Mouse (Mus musculus): ENCODE data around the gene Ltc4s.
A peak's percentile ranks its signal among the peaks of the same experiment; 100 is the strongest.

The Ltc4s gene

GRCm38 (mm10) chr11:50238324-50238723 lies at the start of gene Ltc4s:
Ltc4s (minus strand) TSS chr11:50238616.
- no peak for ATAC-seq (ENCODE audit: insufficient number of reproducible peaks, low FRiP score, low TSS enrichment)

DNA sequence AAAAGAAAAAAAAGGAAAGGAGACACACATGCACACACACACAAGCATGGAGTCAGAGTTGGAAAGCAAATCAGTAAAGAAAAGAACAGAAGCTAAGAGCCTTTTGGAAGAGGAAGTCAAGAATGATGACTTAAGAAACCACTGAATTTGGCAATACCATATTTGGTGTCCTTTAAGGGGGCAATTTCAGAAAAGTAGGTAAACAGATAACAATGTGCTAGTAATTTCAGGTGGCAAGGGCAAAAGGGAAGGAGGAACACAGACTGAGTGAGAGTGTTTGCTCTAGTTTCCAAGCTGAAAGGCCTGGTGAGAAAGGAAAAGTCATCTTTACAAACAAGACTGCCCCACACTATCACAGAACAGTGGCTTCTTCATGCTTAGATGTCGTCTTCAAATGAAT lies 48.0 kb upstream of the Ltc4s start:
- no peak for ATAC-seq (ENCODE audit: insufficient number of reproducible peaks, low FRiP score, low TSS enrichment)

GRCm38 (mm10) chr11:50285696-50286095 lies 47.3 kb upstream of the Ltc4s start:
- ATAC-seq (ENCODE audit: insufficient number of reproducible peaks, low FRiP score, low TSS enrichment): no peak

- no peak for ATAC-seq (ENCODE audit: insufficient number of reproducible peaks, low FRiP score, low TSS enrichment)
These were observed 46.8 kb upstream of the Ltc4s start for GRCm38 (mm10) chr11:50285263-50285662.

DNA sequence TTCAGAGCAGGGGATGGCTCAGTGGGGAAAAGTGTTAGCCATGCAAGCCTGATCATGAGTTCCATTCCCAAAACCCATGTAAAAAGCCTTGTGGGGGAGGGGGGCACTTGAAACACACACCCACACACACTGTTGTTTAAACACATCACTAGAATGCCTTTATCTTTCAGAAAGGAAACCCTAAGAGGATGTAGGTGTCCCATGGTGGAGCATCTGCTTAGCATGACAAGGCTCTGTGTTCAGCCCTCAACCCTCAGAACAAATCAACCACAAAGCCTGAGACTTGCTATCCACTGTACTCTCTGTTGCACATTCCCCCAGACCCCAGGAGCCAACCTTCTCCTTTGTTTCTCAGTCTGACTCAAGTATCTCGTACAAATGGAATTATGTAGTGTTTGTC lies 41.6 kb upstream of the Ltc4s start:
- ATAC-seq (ENCODE audit: insufficient number of reproducible peaks, low FRiP score, low TSS enrichment): no peak

GRCm38 (mm10) chr11:50279005-50279404 lies 40.6 kb upstream of the Ltc4s start:
- no peak for ATAC-seq (ENCODE audit: insufficient number of reproducible peaks, low FRiP score, low TSS enrichment)

DNA sequence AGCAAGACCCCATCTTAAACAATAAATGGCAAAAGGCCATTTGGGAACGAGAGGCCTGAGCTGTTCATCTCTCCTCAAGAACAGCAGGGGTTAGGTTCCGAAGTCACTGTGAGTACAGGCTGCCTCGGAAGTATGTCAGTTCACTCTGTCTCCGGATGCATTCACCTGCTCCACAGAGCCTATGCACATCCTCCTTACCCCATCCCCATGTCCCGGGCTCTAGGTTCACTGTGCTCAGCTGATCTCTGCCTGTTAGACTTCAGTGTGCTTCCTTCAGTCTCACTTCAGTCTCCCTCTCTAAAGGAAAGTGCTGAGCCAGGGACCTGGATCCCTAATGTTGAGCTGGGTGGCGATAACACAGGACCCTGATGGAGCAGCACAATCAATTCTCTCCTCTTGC lies 39.3 kb upstream of the Ltc4s start:
- ATAC-seq (ENCODE audit: insufficient number of reproducible peaks, low FRiP score, low TSS enrichment): no peak

- no peak for ATAC-seq (ENCODE audit: insufficient number of reproducible peaks, low FRiP score, low TSS enrichment)
These were observed 38.6 kb upstream of the Ltc4s start for GRCm38 (mm10) chr11:50277025-50277424.

DNA sequence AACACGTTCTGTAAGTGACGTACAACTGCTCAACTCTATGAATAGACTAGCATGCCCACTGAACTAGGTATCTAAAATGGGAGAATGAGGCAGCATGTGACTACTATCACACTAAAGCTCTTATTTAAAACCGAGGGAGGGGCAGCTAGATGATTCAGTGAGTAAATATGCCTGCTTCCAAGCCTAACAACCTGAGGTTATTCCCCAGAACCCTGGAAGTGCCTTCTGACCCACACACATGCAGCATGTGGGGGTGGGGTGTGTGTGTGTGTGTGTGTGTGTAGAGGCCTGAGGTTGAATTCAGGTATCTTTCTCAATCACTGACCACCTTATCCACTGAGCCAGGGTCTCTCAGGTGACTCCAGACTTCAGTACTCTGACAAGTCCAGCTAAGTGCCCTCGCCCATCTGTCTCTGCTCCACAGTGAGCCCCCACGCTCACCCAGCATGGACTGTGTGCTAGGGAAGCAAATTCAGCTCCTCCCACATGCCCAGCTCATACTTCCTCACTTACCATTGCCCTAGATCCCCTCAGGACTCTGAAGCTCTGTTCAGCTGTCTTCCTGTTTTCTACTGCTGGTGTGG lies 37.2 kb upstream of the Ltc4s start:
- ATAC-seq (ENCODE audit: insufficient number of reproducible peaks, low FRiP score, low TSS enrichment): no peak

- ATAC-seq (ENCODE audit: insufficient number of reproducible peaks, low FRiP score, low TSS enrichment): no peak
These were observed 36.7 kb upstream of the Ltc4s start for GRCm38 (mm10) chr11:50275077-50275476.

GRCm38 (mm10) chr11:50272819-50273218 lies 34.4 kb upstream of the Ltc4s start:
- no peak for ATAC-seq (ENCODE audit: insufficient number of reproducible peaks, low FRiP score, low TSS enrichment)

- no peak for ATAC-seq (ENCODE audit: insufficient number of reproducible peaks, low FRiP score, low TSS enrichment)
These were observed 31.5 kb upstream of the Ltc4s start for GRCm38 (mm10) chr11:50269885-50270284.

GRCm38 (mm10) chr11:50269163-50269562 lies 30.7 kb upstream of the Ltc4s start:
- ATAC-seq (ENCODE audit: insufficient number of reproducible peaks, low FRiP score, low TSS enrichment): no peak

DNA sequence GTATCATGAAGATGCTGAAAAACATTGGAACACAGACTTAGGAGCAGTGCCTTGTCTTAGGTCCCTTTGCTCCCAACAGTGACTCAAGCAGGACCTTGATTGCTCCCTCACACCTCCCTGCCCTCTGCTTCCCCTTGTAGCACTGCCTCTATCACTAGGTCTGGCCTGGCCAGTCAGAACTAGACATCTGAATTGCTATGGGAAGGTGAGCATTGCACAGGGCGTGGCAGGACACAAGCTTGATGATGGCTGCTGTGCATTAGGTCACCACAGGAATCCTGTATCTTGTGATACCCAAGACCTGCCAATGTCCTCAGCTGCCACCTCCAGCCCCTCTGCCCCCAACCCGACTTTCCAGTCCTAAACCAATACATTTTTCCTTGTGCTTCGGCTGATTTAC lies 28.6 kb upstream of the Ltc4s start:
- ATAC-seq (ENCODE audit: insufficient number of reproducible peaks, low FRiP score, low TSS enrichment): no peak

- no peak for ATAC-seq (ENCODE audit: insufficient number of reproducible peaks, low FRiP score, low TSS enrichment)
These were observed 27.5 kb upstream of the Ltc4s start for GRCm38 (mm10) chr11:50265931-50266330.

GRCm38 (mm10) chr11:50263198-50263597 lies 24.8 kb upstream of the Ltc4s start:
- no peak for ATAC-seq (ENCODE audit: insufficient number of reproducible peaks, low FRiP score, low TSS enrichment)

GRCm38 (mm10) chr11:50262020-50262419 lies 23.6 kb upstream of the Ltc4s start:
- no peak for ATAC-seq (ENCODE audit: insufficient number of reproducible peaks, low FRiP score, low TSS enrichment)

DNA sequence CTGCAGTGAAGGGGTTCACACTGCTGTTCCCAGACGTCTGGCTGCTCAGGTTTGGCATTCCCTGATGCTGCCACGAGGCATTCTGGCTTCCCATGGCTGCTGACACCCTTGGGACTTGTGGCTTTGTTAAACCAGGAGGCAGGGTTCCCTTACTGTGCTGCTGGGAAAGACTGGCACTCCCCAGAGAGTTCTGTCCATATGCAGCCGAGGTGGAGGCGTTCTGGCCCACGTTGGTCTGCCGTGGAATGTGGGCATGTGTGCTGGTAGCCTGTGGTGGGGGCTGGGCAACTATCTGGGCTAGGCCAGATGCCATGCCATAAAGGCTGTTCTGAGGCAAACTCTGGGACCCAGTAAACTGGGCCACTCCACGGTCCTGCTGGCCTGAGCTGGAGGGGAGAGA lies 19.9 kb upstream of the Ltc4s start:
- ATAC-seq (ENCODE audit: insufficient number of reproducible peaks, low FRiP score, low TSS enrichment): no peak

- ATAC-seq (ENCODE audit: insufficient number of reproducible peaks, low FRiP score, low TSS enrichment): no peak
These were observed 18.2 kb upstream of the Ltc4s start for GRCm38 (mm10) chr11:50256615-50257014.

GRCm38 (mm10) chr11:50254010-50254580 lies 15.7 kb upstream of the Ltc4s start:
- peak; percentile 42; the same call in 1 of the 2 replicates for ATAC-seq (ENCODE audit: insufficient number of reproducible peaks, low FRiP score, low TSS enrichment)

GRCm38 (mm10) chr11:50253393-50253792 lies 15.0 kb upstream of the Ltc4s start:
- ATAC-seq (ENCODE audit: insufficient number of reproducible peaks, low FRiP score, low TSS enrichment): no peak

DNA sequence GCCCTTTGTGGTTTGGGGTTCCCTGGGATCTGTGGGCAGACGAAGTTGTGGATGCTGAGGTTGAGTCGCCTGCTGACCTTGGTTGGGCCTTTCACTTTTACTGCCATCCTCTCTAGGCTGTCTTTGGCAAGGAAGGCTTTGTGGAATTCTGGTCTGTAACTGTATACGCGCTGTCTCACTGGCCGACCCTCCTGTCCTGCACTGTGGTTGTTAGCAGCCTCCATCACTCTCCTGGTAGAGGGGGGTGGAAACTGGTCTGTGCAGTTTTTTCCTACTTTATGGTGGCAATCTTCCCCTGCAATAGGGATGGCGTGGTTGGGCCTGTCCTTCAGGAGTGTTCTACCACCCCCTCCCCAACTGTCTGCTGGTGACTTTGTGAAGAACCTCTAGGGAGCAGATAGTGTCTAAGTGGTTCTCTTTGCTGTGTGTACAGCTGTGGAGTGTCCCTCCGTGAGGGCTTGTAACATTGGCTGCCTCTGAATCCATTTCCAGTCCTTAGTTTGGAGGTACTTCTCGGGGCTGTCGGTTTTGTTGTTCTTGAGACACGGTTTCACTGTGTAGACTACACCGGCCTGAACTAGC lies 14.4 kb upstream of the Ltc4s start:
- no peak for ATAC-seq (ENCODE audit: insufficient number of reproducible peaks, low FRiP score, low TSS enrichment)
